Mouse (Mus musculus) retina, postnatal 7 days (tissue): Measurements from ENCODE around the gene Ptafr.
A peak's percentile ranks its signal among the peaks of the same experiment; 100 is the strongest.

Experiments used
- DNase-seq: peaks from one replicate; pipeline ENCODE4 v3.0.0-alpha.2; 2012; ENCODE audit warnings: low read depth, low spot score

Gene Ptafr

DNA sequence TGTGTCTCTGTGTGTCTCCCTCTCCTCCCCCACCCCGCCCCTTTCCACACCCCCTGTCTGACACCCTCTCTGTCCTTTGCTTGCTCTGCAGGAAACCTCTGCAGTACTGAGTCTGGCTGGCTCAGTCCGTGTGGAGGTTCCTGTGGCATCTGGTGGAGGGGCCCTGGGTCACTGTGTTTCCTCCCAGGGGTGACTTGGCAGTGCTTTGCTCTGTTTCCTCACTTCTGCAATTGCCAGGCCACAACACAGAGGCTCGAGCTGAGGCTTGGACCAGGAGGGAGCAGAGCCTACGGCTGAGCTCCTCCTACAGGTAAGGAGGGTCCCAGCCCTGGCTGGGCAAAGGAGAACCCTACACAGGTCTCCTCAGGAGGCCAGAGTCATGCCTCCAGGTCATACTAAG is at the start of gene Ptafr:
Ptafr (plus strand) TSS at position 103 of the 400 bp plus-strand sequence.
- no peak for DNase-seq

DNA sequence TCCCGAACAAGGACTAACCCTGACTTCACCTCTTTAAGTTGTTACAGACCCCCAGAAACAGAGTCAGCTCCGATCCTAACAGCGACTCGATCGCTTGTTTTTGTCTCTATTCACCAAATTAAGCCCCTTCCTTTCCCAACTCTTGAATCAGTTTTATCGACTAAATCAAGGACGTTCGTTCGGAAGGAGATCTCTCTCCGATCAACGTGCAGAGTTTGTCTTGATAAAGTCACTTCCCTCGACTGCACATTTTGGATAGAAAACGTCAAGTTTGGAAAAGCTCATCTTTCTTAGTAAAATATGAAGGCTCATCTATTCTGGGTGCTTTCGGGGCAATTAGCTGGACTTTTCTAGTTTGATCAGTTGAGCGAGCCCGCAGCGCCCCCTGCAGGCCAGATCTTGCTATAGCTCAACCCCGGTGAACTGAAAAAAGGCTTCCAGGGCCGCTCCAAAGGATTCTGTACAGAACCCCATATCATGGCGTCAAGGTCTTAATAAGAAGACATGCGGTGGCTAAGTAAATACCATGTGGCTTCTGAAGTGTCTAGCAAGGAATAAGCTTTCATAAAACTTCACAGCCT is 49.2 kb upstream of the Ptafr start:
- DNase-seq: peak; percentile 75

DNA sequence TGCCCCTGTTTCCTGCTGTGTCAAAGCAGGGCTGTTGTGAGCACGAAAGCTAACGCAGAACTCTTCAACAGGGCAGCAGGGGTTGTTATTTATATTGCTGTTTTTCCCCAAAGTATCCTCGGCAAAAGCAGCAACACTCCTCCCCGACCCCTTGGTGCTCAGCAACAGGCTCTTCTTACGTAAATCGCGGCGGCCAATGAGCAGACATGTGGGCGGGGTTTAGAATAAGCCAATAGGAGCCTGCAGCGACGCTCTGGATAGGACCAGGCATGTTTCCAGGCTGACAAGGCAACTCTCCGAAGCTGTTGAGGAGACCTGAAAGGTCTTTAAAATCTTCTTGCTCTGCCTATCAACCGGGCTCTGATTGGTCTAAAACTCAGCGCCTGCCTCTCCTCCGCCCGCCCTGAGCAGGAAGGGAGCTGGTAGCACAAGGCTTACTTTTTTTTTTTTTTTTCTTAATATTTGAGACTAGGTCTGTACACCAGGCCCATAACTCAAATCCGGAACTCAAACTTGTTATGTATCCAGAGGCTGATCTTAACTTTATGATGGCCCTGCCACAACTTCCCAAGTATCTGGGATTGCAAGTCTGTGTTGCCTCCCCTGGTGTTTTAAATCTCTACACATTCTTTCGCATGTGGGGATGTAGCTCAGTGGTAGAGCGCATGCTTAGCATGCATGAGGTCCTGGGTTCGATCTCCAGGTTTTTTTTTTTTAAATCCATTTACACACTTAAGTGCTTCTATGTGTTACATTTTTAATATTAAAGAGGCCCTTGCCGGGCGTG is 48.3 kb upstream of the Ptafr start:
- peak; percentile 83 for DNase-seq

DNA sequence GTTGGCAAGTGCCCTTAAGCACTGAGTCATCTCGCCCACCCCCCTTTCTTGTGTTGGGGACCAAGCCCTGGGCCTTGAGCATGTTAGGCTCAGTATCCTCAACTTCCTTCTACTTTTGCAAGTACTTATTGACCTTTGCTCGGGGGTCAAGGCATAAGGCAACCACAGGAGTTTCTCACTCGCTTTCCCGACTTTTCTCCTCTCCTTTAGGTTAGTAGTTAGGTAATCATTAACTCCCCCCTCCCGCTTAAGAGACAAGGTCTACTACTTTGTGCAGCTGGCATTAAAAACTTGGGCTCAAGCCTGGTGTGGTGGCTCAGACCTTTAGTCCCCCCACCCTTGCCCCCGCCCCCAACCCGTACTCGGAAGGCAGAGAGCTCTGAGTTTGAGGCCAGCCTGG is 45.8 kb upstream of the Ptafr start:
- DNase-seq: no peak

DNA sequence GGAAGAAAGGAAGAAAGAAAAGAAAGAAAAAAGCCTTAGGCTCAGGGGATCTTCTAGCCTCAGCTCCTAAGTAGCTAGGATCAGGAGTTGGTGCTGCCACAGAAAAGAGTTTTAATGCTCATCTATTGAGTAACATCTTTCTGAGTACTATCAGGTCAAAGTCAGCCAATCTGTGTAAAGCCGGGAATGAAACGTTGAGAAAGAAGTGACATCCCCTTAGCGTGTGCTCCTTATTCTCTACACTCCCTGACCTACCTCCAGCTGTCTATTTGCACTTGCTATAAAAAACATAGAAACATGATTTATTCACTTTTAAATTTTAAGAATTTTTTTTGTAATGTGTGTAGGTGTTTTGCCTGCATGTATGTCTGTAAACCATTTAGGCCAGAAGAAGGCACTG is 44.7 kb upstream of the Ptafr start:
- DNase-seq: no peak

DNA sequence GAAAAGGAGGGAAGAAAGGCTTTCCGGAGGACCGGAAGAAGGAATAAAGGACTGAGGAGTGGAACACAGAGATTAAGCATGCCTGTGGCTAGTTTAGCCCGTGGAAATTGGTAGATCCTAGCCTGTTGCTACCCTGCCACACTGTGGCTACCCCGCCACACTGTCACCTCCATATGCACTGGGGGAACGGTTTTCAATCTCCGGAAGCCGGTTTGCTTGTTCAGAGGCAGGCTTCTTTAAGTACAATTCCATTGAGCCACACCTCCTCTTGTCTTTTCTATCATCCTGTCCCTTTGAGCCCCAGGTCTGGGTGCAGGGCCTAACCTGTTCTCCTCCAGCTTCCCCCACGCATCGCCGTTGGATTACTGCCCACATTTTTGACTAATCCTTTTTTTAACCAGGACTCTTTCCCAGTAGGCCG is 39.5 kb upstream of the Ptafr start:
- no peak for DNase-seq

DNA sequence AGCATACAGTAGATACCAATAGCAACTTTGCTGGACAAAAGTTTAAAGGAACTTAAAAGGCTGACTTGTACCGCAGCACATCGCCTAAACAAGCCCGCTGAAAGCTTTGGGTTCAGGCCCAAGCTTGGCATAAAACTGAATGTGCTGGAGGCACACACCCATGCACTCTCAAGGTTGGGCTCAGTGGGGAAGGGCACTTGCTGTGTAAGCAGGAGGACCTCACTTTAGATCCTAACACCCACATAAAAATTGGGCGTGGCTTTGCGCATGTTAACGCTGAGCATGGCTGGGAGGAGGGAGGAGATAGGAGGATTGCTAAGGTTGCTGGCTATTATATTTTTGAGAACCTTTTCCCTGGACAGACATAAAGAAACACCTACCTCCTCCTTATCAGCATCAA is 39.1 kb upstream of the Ptafr start:
- no peak for DNase-seq

DNA sequence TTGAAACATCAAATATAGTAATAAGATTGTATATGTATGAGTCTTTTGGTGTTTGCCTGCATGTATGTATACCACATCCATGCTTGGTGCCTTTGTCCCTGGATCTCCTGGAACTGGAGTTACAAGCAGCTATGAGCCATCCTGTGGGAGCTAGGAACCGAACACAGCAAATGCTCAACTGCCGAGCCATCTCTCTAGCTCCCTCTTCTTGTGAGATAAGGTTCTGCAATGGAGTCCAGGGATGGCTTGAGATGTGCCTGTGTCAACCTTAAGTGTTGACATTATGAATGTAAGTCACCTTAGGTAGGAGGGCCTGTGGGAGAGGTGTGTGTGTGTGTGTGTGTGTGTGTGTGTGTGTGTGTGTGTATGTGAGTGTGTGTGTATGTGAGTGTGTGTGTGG is 37.2 kb upstream of the Ptafr start:
- DNase-seq: no peak

DNA sequence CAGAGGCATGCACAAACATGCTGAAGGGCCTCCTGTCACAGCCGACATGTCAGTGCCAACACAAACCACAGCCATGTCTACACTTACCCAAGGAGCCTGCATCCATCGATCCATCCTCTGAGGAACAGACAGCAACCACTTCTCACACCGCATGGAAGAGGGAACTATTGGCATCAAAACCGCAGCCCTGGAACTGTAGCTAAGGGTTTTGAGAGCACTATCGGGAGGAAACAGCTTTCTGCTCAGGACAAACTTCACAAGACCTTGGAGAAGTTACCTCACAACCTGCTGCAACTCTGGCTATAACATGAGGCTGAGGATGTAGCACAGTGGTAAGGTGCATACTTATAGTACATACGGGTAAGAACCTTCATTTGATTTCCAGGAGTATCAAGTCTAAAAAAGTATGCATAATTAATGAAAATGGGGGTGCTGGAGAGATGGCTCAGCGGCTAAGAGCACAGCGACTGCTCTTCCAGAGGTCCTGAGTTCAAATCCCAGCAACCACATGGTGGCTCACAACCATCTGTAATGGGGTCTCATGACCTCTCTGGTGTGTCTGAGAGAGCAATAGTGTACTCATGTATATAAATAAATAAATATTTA is 35.8 kb upstream of the Ptafr start:
- DNase-seq: no peak

DNA sequence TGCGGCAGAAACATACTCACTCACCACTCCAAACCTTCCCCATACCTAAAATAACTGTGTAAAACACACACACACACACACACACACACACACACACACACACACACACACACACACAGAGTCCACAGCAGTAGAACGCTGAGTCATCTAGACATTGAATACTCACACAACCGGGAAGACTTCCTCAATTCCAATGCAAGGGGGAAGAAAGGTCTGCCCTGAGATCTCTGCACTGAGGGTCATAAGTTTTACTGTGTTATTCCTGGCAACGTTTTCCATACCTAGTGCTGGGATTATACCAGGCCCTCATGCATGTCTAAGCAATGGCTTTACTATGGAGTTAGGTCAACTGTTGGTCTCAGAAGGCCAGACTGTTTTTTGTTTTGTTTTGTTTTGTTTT is 34.5 kb upstream of the Ptafr start:
- DNase-seq: no peak

DNA sequence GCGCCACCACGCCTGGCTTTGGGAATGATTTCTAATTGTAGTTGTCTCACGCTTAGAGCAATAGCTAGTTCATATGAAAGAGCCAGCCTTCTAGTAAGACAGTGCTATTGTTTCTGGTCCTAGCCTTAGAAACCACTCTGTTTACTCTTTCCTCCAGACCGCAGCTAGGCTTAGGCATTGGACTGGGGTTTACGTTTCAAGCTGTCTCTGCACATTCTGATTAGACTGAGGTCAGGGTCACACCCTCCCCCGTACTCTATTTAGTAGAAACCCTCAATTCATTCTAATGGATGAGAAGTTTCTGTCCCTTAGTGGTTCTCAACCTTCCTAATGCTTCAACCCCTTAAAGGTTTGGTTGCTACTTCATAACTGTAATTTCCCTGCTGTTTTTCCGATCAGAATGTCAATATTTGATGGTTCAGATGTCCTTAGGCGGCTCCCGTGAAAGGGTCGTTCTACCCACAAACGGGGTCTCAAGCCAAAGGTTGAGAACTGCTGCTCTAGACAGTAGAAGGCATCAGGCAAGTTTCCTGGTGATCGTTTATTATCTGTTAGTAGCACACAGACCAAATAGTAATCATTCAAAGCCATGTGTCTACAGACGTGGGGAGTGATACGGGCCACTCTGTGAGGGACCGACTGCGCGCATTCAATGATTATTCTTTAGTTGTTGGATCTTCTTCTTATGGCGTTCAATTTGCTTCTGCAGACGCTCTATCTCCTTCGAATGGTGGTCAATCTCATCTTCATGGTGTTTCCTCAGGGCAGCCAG is 33.6 kb upstream of the Ptafr start:
- no peak for DNase-seq

DNA sequence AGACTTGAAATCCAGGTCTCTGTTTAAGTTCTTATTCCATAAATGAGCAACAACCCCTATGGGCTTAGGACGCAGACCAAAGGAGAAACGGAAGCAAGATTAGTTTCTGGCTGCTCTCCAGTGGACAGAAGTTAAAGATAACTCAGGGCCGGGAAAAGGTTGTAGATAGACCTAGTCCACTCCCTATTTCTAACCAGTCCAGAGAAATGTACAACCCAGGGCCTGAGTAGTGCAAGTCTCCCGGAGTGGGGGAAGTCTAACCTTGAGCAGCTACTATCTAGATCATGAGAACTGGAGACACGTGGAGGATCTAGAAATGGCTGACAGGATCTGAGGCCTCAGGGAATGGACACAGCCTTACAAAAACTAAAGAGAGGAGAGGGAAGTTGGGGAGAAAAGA is 31.4 kb upstream of the Ptafr start:
- DNase-seq: no peak

DNA sequence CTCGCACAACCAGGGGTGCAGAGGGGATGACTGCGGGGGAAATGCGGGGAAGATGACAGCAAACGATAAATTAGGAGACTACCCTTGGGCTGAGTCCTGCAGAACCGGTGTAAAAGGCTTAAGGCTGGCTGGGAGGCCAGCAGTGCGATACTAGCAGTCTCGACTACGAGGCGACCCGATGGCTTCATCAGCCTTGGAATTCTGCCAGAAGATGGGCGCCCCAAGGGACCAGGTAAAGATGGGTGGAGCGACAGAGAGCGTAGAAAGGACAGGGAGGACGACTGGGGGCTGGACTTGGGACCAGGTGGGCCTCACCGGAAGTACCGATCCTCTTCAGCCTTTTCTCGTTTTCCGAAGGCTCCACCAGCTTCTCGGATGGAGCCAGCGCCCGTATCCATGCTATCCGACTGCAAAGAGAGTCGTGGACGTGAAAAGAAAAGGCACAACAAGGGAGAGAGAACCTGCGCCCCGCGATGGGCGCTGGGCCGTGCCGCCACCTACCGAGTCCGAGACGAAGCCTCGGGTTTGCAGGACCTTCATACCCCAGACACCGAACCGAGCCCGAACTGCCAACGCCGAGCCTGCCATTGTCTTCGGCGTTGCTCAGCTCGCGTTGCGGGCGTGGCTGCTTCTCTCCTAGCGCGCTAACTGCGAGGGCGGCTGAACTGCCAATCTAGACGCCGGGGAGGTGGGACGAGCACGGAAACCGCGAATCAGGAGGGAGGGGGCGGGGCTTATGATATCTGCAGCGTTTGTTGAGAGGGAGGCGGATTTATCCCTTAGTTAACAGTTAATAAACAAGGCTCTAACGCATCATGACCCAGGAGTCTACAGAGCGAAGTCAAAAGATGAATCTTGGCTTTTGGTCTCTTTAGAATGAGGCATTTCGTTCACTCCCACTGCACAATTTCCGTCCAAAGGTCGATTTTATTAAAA is 30.6 kb upstream of the Ptafr start, which contains the start of gene Atpif1:
Atpif1 (minus strand) TSS at position 679 of the 936 bp plus-strand sequence.
- DNase-seq: peak; percentile 82

DNA sequence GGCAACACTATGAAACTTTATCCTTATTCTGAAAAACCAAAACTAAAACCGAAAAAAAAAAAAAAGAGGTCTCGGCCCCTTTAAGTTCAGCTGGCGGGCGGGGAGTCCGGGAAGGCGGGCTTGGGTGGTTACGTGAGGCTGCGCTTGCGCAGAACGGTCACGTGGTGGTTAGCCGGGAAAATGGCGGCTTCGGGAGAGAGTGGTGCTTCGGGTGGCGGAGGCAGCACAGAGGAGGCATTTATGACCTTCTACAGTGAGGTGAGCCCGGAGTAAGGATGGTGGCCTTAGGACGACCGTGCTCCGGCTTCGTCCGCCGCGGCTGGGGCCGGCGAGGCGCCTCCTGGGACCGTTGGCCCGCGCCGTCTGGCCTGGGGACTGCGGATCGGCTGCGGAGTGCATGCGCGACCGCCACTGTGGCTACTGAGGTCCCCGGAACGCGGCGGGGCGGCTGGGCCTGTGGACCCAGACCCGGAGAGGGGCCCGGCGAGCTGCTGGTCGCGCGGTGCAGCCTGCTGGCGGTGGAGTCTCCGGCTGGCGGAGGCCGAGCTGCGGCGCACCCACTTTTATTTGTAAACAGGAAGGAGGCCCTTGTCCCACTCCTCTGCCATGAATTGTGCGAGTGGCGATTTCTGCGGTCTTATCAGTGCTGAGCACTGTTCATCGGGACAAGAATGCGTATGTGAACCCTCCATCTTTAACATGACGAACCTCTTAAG is 28.3 kb upstream of the Ptafr start, which contains the start of gene Dnajc8:
Dnajc8 (plus strand) TSS at position 145 of the 716 bp plus-strand sequence.
- DNase-seq: peak; percentile 88

DNA sequence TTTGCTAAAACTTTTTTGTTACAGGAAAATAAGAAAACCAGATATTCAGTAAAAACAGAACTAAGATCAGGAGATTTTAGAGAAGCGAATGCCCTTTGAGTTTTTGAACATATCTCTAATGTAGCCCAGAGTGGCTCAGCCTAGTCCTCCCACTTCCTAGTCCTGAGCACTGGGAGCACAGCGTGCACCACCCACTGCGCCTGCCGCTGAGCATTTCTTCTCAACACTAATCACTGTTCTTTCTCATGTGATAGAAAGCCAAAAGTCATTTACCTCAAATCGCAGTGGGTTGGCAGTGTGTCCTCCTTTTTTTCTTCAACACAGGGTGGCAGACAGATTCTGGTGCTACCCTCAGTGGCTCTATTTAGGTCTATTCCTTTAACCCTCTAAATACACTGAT is 24.4 kb upstream of the Ptafr start:
- no peak for DNase-seq

DNA sequence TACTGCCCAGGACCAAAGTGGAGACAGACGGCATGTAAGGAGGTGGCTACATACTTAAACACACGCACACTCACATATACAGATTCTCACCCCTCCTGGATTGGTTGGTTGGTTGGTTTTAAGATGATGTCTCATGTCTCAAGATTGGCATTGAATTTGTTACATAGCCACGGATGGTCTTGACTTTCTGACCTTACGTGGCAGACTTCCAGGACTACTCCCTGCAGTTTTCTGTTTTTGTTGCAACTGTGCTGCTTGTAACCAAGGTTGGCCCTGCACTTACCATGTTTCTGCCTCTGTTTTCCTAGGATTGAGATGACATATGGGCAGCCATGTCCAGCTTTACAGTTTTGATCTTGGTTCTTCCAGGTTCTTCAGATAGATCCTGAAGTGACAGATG is 22.5 kb upstream of the Ptafr start:
- DNase-seq: no peak

DNA sequence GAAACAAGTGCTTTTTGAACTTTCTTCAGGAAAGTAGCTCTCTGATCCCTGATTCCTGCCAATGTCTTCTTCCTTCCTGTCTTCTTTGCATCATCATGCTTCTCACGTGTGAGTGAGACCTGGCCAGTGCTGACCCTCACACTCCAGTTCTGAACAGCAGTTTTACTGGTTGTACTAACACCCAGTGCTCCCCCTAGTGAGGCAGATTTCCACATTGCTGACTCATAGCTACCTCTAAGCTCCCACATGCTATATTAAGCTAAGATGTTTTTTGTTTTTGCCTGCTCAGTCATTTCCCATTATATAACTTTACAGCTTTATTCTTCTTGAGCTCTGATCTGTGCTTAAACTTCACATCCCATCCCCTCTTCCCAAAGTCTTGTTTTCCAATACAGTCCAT is 21.1 kb upstream of the Ptafr start:
- DNase-seq: no peak

DNA sequence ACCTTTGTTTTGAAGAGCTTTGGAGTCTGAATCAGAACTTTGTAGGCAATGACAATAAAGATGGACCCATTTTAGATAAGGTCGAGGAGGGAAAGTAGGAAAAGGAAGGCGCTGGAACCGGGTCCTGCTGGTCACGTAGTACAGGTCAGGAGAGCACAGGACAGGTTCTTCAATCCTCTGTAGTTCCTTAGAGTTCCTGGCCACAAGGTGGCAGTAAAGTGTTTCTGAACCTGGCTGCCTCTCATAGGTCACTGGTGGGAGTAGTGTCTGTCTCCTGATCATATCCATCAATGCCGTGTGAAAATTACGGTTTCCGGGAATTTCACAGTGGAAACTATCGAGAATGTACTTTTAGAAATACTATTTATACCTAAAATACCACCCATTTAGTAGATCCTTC is 18.0 kb upstream of the Ptafr start:
- DNase-seq: peak; percentile 65

DNA sequence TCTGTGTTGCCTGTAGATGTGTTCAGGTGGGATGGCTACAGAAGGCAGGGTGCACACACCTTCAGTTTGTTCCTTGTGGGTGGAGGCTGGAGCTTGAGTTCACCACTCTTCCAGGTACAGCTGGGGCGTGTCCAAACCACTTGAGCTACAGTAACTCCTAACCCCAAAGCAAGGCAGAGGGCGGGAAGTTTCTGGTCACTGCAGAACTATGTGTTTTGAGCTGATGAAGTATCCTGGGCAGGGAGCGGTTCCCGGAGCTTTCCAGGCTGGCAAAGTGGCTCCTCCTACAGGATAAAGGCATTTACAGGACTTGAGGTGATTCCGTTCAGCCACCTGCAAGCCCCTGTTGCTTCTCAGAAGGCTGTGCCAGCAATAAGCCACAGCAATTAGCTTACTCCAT is 9.6 kb upstream of the Ptafr start:
- no peak for DNase-seq

DNA sequence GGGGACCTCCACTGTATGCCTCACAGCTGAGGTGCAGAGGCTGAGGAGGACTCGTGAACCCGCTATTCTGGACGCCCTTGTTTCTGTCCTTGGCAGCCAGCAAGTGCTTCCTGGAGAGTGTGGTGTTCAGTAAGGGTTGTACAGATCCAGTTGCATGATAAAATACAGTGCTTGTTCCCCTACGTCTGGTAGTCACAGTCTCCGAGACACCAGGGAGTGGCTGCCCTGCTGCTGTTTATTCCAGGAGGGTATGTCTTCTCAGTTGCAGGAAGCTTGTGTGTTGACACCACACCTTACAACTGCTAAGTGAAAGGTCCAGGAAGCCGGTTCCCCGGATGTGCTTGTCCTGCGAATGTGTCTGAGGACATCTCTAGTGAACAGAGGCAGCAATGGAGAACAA is 9.2 kb upstream of the Ptafr start:
- no peak for DNase-seq
